Mouse (Mus musculus): ENCODE measurements around the gene Mia3. TPM values are rescaled to one million over a fixed set of nuclear protein-coding genes. Genes with fewer than 3 reads are reported as not detected.
A peak's percentile ranks its signal among the peaks of the same experiment; 100 is the strongest.
"Not testable (repeated sequence)": the region's sequence is repeated elsewhere in the genome, so short reads cannot be mapped to it uniquely, and the experiment has no call there.

Mia3 gene
- polyA plus RNA-seq, 1 experiment = 48.1 TPM

DNA sequence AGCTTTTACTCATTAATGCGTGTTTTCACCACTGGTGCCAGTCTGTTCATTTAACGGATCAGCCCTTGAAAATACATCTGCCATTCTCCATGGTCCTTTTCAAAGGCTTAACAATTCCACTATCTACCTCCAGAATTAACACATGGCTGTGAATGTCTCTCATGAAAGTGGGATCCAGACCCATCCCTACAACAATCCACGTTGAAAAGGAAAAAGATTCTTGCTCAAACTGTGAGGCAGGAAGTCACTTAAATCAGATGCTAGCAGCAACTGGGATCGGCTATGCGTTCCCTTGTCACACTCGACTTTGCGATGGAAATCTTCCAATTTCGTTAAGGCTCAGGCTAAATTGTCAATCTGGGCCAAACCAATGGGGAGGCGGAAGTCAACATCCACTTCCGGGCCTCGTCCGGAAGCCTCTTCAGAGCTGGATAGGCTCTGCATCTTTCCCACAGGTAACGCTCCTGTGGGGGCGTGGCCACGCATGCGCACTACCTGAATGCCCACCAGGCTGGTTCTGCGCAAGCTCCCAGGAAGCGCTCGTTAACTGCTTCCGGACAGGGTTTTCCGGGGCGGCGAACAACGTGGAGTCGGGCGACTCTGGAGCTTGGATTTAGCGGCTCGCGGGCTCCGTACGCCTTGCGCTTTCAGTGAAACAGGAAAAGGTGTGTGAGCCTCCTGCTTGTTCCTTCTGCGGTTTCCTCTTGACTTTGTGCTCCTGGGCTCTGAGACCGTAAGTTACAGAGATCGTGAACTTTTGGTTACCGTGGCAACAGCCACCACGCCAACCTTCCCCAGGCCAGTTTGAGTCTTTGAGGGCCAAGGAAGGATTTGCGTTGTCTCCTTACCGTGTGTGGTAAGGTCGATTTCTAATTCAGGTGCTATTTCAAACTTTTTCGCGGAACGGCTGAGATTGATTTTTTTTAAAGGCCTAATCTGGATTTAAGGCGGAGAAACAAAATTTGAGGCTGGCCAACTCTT is 19.4 kb upstream of the Mia3 start, which contains the start of gene Taf1a:
Gene Taf1a (plus strand): TSS at position 556 of the 981 bp plus-strand sequence.
- peak within 1 kb of the TSS; percentile 27 for H3ac ChIP-seq (ENCODE audit: control insufficient read depth, insufficient read length)
- H3K36me3 ChIP-seq (ENCODE audit: control insufficient read depth, insufficient read depth) = no peaks in the 10 kb centered on the region
- H3K4me2 ChIP-seq (ENCODE audit: low read depth) = peak within 1 kb of the TSS; percentile 81
- H3K79me2 ChIP-seq (ENCODE audit: control insufficient read depth, insufficient read depth) = peaks cover 29% of the 10 kb centered on the region
- TF ChIP-seq POLR2A (IDR thresholded peaks at IDR 0.05; ENCODE audit: insufficient read length, low read depth) (peak; percentile 49), USF1 (IDR thresholded peaks at IDR 0.05; ENCODE audit: low read depth) (no peak), MAX (IDR thresholded peaks at IDR 0.05; ENCODE audit: low read depth) (peak; percentile 53), CEBPB (IDR thresholded peaks at IDR 0.05; ENCODE audit: insufficient read depth, poor library complexity, severe bottlenecking) (no peak), REST (IDR thresholded peaks at IDR 0.05; ENCODE audit: insufficient read depth, insufficient read length) (no peak), MYOG (IDR thresholded peaks at IDR 0.05; ENCODE audit: control insufficient read depth in 1 of 3, insufficient read depth in 1 of 3, insufficient read length in 2 of 3, low read depth in 2 of 3) (no peak), POLR2AphosphoS2 (IDR thresholded peaks at IDR 0.05; ENCODE audit: insufficient read length, low read depth) (no peak), TCF3 (IDR thresholded peaks at IDR 0.05; ENCODE audit: insufficient read length, low read depth) (no peak), TCF12 (IDR thresholded peaks at IDR 0.05; ENCODE audit: insufficient read depth, poor library complexity, severe bottlenecking) (no peak), MYOD1 (IDR thresholded peaks at IDR 0.05; ENCODE audit: control insufficient read depth in 1 of 3, insufficient read length in 2 of 3, low read depth in 2 of 3) (no peak), E2F4 (IDR thresholded peaks at IDR 0.05; ENCODE audit: insufficient read depth) (no peak), SRF (IDR thresholded peaks at IDR 0.05; ENCODE audit: control insufficient read depth, insufficient read length, low read depth) (peak; percentile 54)
- peak within 1 kb of the TSS; percentile 60 for H3K4me3 ChIP-seq
- no peaks in the 10 kb centered on the region for H3K27me3 ChIP-seq (ENCODE audit: control insufficient read depth, insufficient read depth, insufficient read length)

DNA sequence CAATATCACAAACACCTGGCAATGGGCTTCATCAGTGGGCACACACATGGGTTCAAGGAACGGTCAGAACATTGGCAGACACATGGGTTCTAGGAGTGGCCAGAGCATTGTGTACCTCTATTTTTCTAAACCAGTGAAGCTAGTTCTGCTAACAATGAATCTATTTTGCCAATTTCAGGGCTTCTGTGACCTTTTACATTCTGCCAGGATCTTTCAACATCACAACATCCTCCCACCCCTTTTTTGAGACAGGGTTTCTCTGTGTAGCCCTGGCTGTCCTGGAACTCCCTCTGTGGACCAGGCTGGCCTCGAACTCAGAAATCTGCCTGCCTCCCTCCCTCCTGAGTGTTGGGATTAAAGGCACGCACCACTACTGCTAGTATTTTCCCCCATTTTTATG is 18.1 kb upstream of the Mia3 start:
- H3K4me3 ChIP-seq; H3K4me2 ChIP-seq (ENCODE audit: low read depth); H3K27me3 ChIP-seq (ENCODE audit: control insufficient read depth, insufficient read depth, insufficient read length); H3K36me3 ChIP-seq (ENCODE audit: control insufficient read depth, insufficient read depth); H3ac ChIP-seq (ENCODE audit: control insufficient read depth, insufficient read length): not testable (repeated sequence)
- H3K79me2 ChIP-seq (ENCODE audit: control insufficient read depth, insufficient read depth) = peaks cover 21% of the 10 kb centered on the region

- no peak overlapping the region for H3K4me3 ChIP-seq
- H3K36me3 ChIP-seq (ENCODE audit: control insufficient read depth, insufficient read depth) = no peaks in the 10 kb centered on the region
- no peak overlapping the region for H3ac ChIP-seq (ENCODE audit: control insufficient read depth, insufficient read length)
- H3K27me3 ChIP-seq (ENCODE audit: control insufficient read depth, insufficient read depth, insufficient read length) = no peaks in the 10 kb centered on the region
- TF ChIP-seq TCF3 (IDR thresholded peaks at IDR 0.05; ENCODE audit: insufficient read length, low read depth) (no peak), MYOG (IDR thresholded peaks at IDR 0.05; ENCODE audit: control insufficient read depth in 1 of 3, insufficient read depth in 1 of 3, insufficient read length in 2 of 3, low read depth in 2 of 3) (no peak), CEBPB (IDR thresholded peaks at IDR 0.05; ENCODE audit: insufficient read depth, poor library complexity, severe bottlenecking) (no peak), USF1 (IDR thresholded peaks at IDR 0.05; ENCODE audit: low read depth) (no peak), TCF12 (IDR thresholded peaks at IDR 0.05; ENCODE audit: insufficient read depth, poor library complexity, severe bottlenecking) (no peak), POLR2AphosphoS2 (IDR thresholded peaks at IDR 0.05; ENCODE audit: insufficient read length, low read depth) (no peak), E2F4 (IDR thresholded peaks at IDR 0.05; ENCODE audit: insufficient read depth) (no peak), POLR2A (IDR thresholded peaks at IDR 0.05; ENCODE audit: insufficient read length, low read depth) (no peak), MAX (IDR thresholded peaks at IDR 0.05; ENCODE audit: low read depth) (no peak), REST (IDR thresholded peaks at IDR 0.05; ENCODE audit: insufficient read depth, insufficient read length) (no peak), SRF (IDR thresholded peaks at IDR 0.05; ENCODE audit: control insufficient read depth, insufficient read length, low read depth) (no peak), MYOD1 (IDR thresholded peaks at IDR 0.05; ENCODE audit: control insufficient read depth in 1 of 3, insufficient read length in 2 of 3, low read depth in 2 of 3) (no peak)
- no peak overlapping the region for H3K4me2 ChIP-seq (ENCODE audit: low read depth)
- no peaks in the 10 kb centered on the region for H3K79me2 ChIP-seq (ENCODE audit: control insufficient read depth, insufficient read depth)
These were observed 13.3 kb upstream of the Mia3 start for GRCm38 (mm10) chr1:183382621-183383020.

DNA sequence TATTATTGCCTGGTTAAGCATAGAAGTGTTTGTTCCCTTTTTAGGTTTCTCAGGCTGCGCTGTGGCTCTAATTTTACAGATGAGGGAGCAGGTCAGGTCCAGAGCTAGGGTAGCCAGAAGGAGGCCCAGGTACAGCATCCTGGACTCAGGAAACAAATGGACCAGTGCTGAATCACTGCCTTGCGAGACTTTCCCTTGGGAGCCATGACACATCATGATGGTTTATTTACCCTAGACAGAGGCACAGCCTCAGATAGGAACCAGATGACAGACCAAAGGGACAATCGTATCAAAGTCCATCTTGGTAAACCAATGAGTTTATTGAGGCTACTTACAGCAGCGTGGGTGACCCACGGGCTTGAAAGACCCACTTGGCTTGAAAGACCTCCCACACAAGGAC is 12.5 kb upstream of the Mia3 start:
- Histone ChIP-seq H3K4me3 (no peak overlapping the region), H3ac (ENCODE audit: control insufficient read depth, insufficient read length) (no peak overlapping the region), H3K36me3 (ENCODE audit: control insufficient read depth, insufficient read depth) (no peaks in the 10 kb centered on the region), H3K79me2 (ENCODE audit: control insufficient read depth, insufficient read depth) (no peaks in the 10 kb centered on the region), H3K27me3 (ENCODE audit: control insufficient read depth, insufficient read depth, insufficient read length) (no peaks in the 10 kb centered on the region), H3K4me2 (ENCODE audit: low read depth) (no peak overlapping the region)
- TF ChIP-seq CEBPB (IDR thresholded peaks at IDR 0.05; ENCODE audit: insufficient read depth, poor library complexity, severe bottlenecking) (no peak), MAX (IDR thresholded peaks at IDR 0.05; ENCODE audit: low read depth) (no peak), USF1 (IDR thresholded peaks at IDR 0.05; ENCODE audit: low read depth) (no peak), E2F4 (IDR thresholded peaks at IDR 0.05; ENCODE audit: insufficient read depth) (no peak), MYOD1 (IDR thresholded peaks at IDR 0.05; ENCODE audit: control insufficient read depth in 1 of 3, insufficient read length in 2 of 3, low read depth in 2 of 3) (no peak), POLR2A (IDR thresholded peaks at IDR 0.05; ENCODE audit: insufficient read length, low read depth) (no peak), REST (IDR thresholded peaks at IDR 0.05; ENCODE audit: insufficient read depth, insufficient read length) (no peak), MYOG (IDR thresholded peaks at IDR 0.05; ENCODE audit: control insufficient read depth in 1 of 3, insufficient read depth in 1 of 3, insufficient read length in 2 of 3, low read depth in 2 of 3) (no peak), TCF3 (IDR thresholded peaks at IDR 0.05; ENCODE audit: insufficient read length, low read depth) (no peak), TCF12 (IDR thresholded peaks at IDR 0.05; ENCODE audit: insufficient read depth, poor library complexity, severe bottlenecking) (no peak), POLR2AphosphoS2 (IDR thresholded peaks at IDR 0.05; ENCODE audit: insufficient read length, low read depth) (no peak), SRF (IDR thresholded peaks at IDR 0.05; ENCODE audit: control insufficient read depth, insufficient read length, low read depth) (no peak)

- H3K36me3 ChIP-seq (ENCODE audit: control insufficient read depth, insufficient read depth); H3K4me2 ChIP-seq (ENCODE audit: low read depth); H3K79me2 ChIP-seq (ENCODE audit: control insufficient read depth, insufficient read depth); H3ac ChIP-seq (ENCODE audit: control insufficient read depth, insufficient read length); H3K4me3 ChIP-seq; H3K27me3 ChIP-seq (ENCODE audit: control insufficient read depth, insufficient read depth, insufficient read length): not testable (repeated sequence)
These were observed 10.0 kb upstream of the Mia3 start for GRCm38 (mm10) chr1:183379376-183379775.

All from myocyte (in vitro differentiated cells).